Mouse (Mus musculus): ENCODE data around the gene Cfap36. TPM values are rescaled to one million over a fixed set of nuclear protein-coding genes. Genes with fewer than 3 reads are reported as not detected.

Cfap36 gene
- 12.7 and 14.9 TPM in 2 replicates for polyA plus RNA-seq (2015; fragmentation: Nextera tagmentation; extraction: Ambion mirVana)

DNA sequence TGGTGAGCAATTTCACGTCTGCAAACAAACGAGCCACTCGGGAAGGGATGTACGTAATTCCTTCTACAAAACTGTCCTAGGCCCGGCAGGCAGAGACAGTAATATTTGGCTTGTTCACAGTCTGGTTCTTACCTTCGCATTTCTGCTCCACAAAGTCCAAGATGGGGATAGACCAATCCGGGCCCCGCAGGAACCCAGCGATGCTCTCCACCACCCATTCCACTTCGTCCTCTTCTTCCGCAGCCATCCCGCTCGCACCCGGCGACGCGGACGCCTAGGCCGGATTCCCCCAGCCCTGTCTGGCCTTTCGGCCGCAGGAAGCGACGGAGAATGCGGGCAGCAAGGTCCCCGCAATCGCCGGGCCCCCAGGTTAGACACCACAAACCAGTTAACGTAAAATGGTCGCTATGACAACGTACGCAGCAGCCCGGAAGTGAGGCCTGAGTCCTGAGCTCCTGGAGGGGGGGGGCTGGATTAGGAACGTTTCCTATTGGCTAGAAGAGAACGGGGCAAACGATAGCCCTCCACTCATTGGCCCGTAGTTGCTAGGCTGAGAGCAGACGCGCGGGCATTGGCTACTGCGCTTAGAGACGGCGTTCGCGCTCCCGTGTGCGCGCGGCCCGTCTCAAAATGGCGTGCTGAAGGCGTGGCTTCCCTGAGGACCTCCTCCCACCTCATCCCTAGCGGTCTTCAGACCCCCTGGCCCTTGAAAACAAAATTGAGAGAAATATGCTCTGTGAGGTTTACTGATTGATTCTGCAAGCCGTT, at the start of gene Cfap36:
TSS of gene Cfap36 (minus strand) at position 527 of the 768 bp plus-strand sequence.
- no peak for TF ChIP-seq EP300 (IDR thresholded peaks at IDR 0.05; ENCODE audit: low read depth)
- no peak for TF ChIP-seq CTCF (IDR thresholded peaks at IDR 0.05; ENCODE audit: low read depth)
- Histone ChIP-seq H3K9me3 (ENCODE audit: low read length) (no peaks in the 10 kb centered on the region), H3K27me3 (ENCODE audit: insufficient read depth, low read length) (no peaks in the 10 kb centered on the region), H3K36me3 (replicated peaks; ENCODE audit: insufficient read depth, low read length) (peaks cover 7% of the 10 kb centered on the region; the same call in 1 of the 2 replicates), H3K4me2 (ENCODE audit: low read depth, low read length) (peak within 1 kb of the TSS; percentile 94), H3K9ac (replicated peaks) (peak within 1 kb of the TSS; percentile 78), H3K27ac (ENCODE audit: low read depth) (peak within 1 kb of the TSS; percentile 68), H3K4me1 (ENCODE audit: insufficient read depth) (peaks cover 8% of the 10 kb centered on the region; the same call in 1 of the 2 replicates), H3K4me3 (ENCODE audit: low read depth, low read length) (peak within 1 kb of the TSS; percentile 96)
- ATAC-seq, result peak; percentile 100
- WGBS (ENCODE audit: insufficient replicate concordance), result under 1% methylated on average over 53 of the region's 53 CpGs
- peak; percentile 91 for DNase-seq

GRCm38 (mm10) chr11:29287305-29287704, 40.1 kb upstream of the Cfap36 start:
- no peaks in the 10 kb centered on the region for H3K9me3 ChIP-seq (ENCODE audit: low read length)

GRCm38 (mm10) chr11:29286040-29286439, 38.8 kb upstream of the Cfap36 start:
- H3K27me3 ChIP-seq (ENCODE audit: insufficient read depth, low read length), result no peaks in the 10 kb centered on the region
- H3K9ac ChIP-seq (replicated peaks), result no peak overlapping the region
- H3K36me3 ChIP-seq (replicated peaks; ENCODE audit: insufficient read depth, low read length), result no peaks in the 10 kb centered on the region
- ATAC-seq (no peak), DNase-seq (no peak)
- TF ChIP-seq EP300 (IDR thresholded peaks at IDR 0.05; ENCODE audit: low read depth) (no peak), CTCF (IDR thresholded peaks at IDR 0.05; ENCODE audit: low read depth) (no peak)
- H3K4me3 ChIP-seq (ENCODE audit: low read depth, low read length), result no peak overlapping the region
- no peaks in the 10 kb centered on the region for H3K4me1 ChIP-seq (ENCODE audit: insufficient read depth)
- H3K4me2 ChIP-seq (ENCODE audit: low read depth, low read length), result no peak overlapping the region
- H3K9me3 ChIP-seq (ENCODE audit: low read length), result no peaks in the 10 kb centered on the region
- H3K27ac ChIP-seq (ENCODE audit: low read depth), result no peak overlapping the region

More at GRCm38 (mm10) chr11:29287305-29287704, 40.1 kb upstream of the Cfap36 start:
- no peaks in the 10 kb centered on the region for H3K4me1 ChIP-seq (ENCODE audit: insufficient read depth)
- H3K27ac ChIP-seq (ENCODE audit: low read depth), result no peak overlapping the region
- H3K36me3 ChIP-seq (replicated peaks; ENCODE audit: insufficient read depth, low read length), result no peaks in the 10 kb centered on the region
- H3K4me2 ChIP-seq (ENCODE audit: low read depth, low read length), result no peak overlapping the region
- H3K27me3 ChIP-seq (ENCODE audit: insufficient read depth, low read length), result no peaks in the 10 kb centered on the region
- H3K9ac ChIP-seq (replicated peaks), result no peak overlapping the region
- DNase-seq (no peak), ATAC-seq (no peak)
- H3K4me3 ChIP-seq (ENCODE audit: low read depth, low read length), result no peak overlapping the region
- TF ChIP-seq CTCF (IDR thresholded peaks at IDR 0.05; ENCODE audit: low read depth) (no peak), EP300 (IDR thresholded peaks at IDR 0.05; ENCODE audit: low read depth) (no peak)

DNA sequence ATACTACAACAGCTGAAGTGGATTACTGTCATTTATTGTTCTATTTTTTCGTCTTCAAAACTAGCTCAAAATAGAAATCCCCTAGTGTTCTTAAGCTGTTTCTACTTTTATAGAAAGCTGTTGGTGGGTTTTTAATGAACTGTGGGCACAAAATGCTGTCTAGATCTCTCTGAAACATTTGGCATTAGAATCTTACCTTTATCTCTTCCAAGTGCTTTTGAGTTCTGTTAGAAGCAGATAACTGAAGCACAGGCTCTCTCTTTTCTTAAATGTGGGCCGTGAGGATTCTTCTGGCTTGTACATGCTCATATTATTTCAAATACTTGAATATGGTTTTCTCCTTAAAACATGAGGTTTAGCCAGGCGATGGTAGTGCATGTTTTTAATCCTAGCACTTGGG, 27.5 kb upstream of the Cfap36 start:
- no peak overlapping the region for H3K4me2 ChIP-seq (ENCODE audit: low read depth, low read length)
- no peaks in the 10 kb centered on the region for H3K36me3 ChIP-seq (replicated peaks; ENCODE audit: insufficient read depth, low read length)
- no peak overlapping the region for H3K9ac ChIP-seq (replicated peaks)
- no peak for DNase-seq
- no peak for ATAC-seq
- no peak overlapping the region for H3K27ac ChIP-seq (ENCODE audit: low read depth)
- no peaks in the 10 kb centered on the region for H3K27me3 ChIP-seq (ENCODE audit: insufficient read depth, low read length)
- WGBS (ENCODE audit: insufficient replicate concordance), result 64% methylated on average over 3 of the region's 3 CpGs
- no peak for TF ChIP-seq EP300 (IDR thresholded peaks at IDR 0.05; ENCODE audit: low read depth)
- TF ChIP-seq CTCF (IDR thresholded peaks at IDR 0.05; ENCODE audit: low read depth), result no peak
- no peak overlapping the region for H3K4me3 ChIP-seq (ENCODE audit: low read depth, low read length)
- H3K4me1 ChIP-seq (ENCODE audit: insufficient read depth), result no peaks in the 10 kb centered on the region
- H3K9me3 ChIP-seq (ENCODE audit: low read length), result no peaks in the 10 kb centered on the region

DNA sequence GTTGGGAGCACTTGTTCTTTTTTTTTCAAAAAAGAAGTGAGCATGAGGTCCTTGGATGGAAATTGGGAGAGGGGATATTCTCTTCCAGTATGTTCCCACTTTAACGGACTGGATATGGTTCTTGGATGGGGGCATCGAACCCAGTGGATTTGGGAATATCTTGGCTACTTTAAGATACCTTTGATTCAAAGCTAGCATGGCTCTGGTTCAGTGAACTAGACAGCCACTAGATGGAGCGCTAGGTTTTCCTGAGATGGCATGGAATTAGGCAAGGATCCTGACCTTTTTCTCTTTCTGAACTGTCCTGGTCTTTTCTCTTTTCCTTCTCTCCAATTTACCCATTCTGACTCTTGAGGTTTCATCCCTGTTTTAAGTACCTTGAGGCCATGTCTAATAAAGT, 20.6 kb upstream of the Cfap36 start:
- no peaks in the 10 kb centered on the region for H3K4me1 ChIP-seq (ENCODE audit: insufficient read depth)
- H3K27ac ChIP-seq (ENCODE audit: low read depth), result no peak overlapping the region
- no peaks in the 10 kb centered on the region for H3K36me3 ChIP-seq (replicated peaks; ENCODE audit: insufficient read depth, low read length)
- H3K9me3 ChIP-seq (ENCODE audit: low read length), result no peaks in the 10 kb centered on the region
- 18% methylated on average over 3 of the region's 3 CpGs for WGBS (ENCODE audit: insufficient replicate concordance)
- no peak overlapping the region for H3K4me3 ChIP-seq (ENCODE audit: low read depth, low read length)
- no peak overlapping the region for H3K4me2 ChIP-seq (ENCODE audit: low read depth, low read length)
- TF ChIP-seq CTCF (IDR thresholded peaks at IDR 0.05; ENCODE audit: low read depth), result peak; percentile 81
- TF ChIP-seq EP300 (IDR thresholded peaks at IDR 0.05; ENCODE audit: low read depth), result no peak
- no peaks in the 10 kb centered on the region for H3K27me3 ChIP-seq (ENCODE audit: insufficient read depth, low read length)
- DNase-seq (peak; percentile 35), ATAC-seq (no peak)
- H3K9ac ChIP-seq (replicated peaks), result no peak overlapping the region

- 56% methylated on average over 1 of the region's 1 CpGs for WGBS (ENCODE audit: insufficient replicate concordance)
- no peak overlapping the region for H3K27ac ChIP-seq (ENCODE audit: low read depth)
- H3K4me3 ChIP-seq (ENCODE audit: low read depth, low read length), result no peak overlapping the region
- no peaks in the 10 kb centered on the region for H3K9me3 ChIP-seq (ENCODE audit: low read length)
- H3K36me3 ChIP-seq (replicated peaks; ENCODE audit: insufficient read depth, low read length), result no peaks in the 10 kb centered on the region
- H3K4me1 ChIP-seq (ENCODE audit: insufficient read depth), result no peaks in the 10 kb centered on the region
- no peak overlapping the region for H3K9ac ChIP-seq (replicated peaks)
- no peaks in the 10 kb centered on the region for H3K27me3 ChIP-seq (ENCODE audit: insufficient read depth, low read length)
- no peak overlapping the region for H3K4me2 ChIP-seq (ENCODE audit: low read depth, low read length)
- DNase-seq (no peak), ATAC-seq (no peak)
- TF ChIP-seq CTCF (IDR thresholded peaks at IDR 0.05; ENCODE audit: low read depth) (no peak), EP300 (IDR thresholded peaks at IDR 0.05; ENCODE audit: low read depth) (no peak)
Observed at GRCm38 (mm10) chr11:29254643-29255042, 7.4 kb upstream of the Cfap36 start.
